Mouse (Mus musculus) midbrain, embryonic 11.5 days (tissue): Measurements from ENCODE around the gene Gmds. TPM values are rescaled to one million over a fixed set of nuclear protein-coding genes. Genes with fewer than 3 reads are reported as not detected.

ENCODE experiments used
- ATAC-seq: fragments of 200-750 bp; cut with Nextera tagmentation; 2 replicates; pipeline ENCODE4 v1.8.0; 2017; ENCODE audit warnings: moderate TSS enrichment, moderate library complexity; ENCODE audit not compliant: low FRiP score
- DNase-seq: peaks from one replicate; pipeline ENCODE4 v3.0.0; 2015; ENCODE audit warnings: low spot score; ENCODE audit errors: missing footprints
- H3K27ac ChIP-seq: fragments of 300-500 bp; sonication (generic); 2 replicates; pipeline ENCODE4 v1.5.1; 2014; ENCODE audit warnings: low read depth, low read length
- H3K27me3 ChIP-seq: fragments of 300-500 bp; sonication (generic); 2 replicates; pipeline ENCODE4 v1.6.1; 2014; ENCODE audit warnings: mild to moderate bottlenecking, low read length, moderate library complexity, mixed read lengths; ENCODE audit not compliant: control insufficient read depth, insufficient read depth
- H3K36me3 ChIP-seq: fragments of 300-500 bp; sonication (generic); 2 replicates; pipeline ENCODE4 v1.6.1; 2014; ENCODE audit warnings: mild to moderate bottlenecking, low read length, moderate library complexity, mixed read lengths; ENCODE audit not compliant: control insufficient read depth, insufficient read depth
- H3K4me1 ChIP-seq: fragments of 300-500 bp; sonication (generic); 2 replicates; pipeline ENCODE4 v1.6.1; 2014; ENCODE audit warnings: low read length; ENCODE audit not compliant: control insufficient read depth, insufficient read depth
- H3K4me2 ChIP-seq: fragments of 300-500 bp; sonication (generic); 2 replicates; pipeline ENCODE4 v1.6.1; 2014; ENCODE audit warnings: mild to moderate bottlenecking, moderate library complexity
- H3K4me3 ChIP-seq: fragments of 300-500 bp; sonication (generic); 2 replicates; pipeline ENCODE4 v1.5.1; 2014; ENCODE audit warnings: low read depth, low read length
- H3K9ac ChIP-seq: fragments of 300-500 bp; sonication (generic); 2 replicates; pipeline ENCODE4 v1.6.1; 2014; ENCODE audit warnings: low read length
- H3K9me3 ChIP-seq: fragments of 300-500 bp; sonication (generic); 2 replicates; pipeline ENCODE4 v1.6.1; 2016; ENCODE audit warnings: low read length; ENCODE audit not compliant: control insufficient read depth
- WGBS: fragments of 180-500 bp; shearing (Covaris S2); extraction: QIAGEN DNeasy Blood & Tissue Kit; methylation state at CpG from one replicate; pipeline ENCODE4 v1.1.7; 2014; 5-methylcytosine and 5-hydroxymethylcytosine counted together
- polyA plus RNA-seq: library from polyadenylated mRNA; unstranded; fragments of >200 nt; fragmentation: Nextera tagmentation; extraction: Ambion mirVana; gene quantifications from 2 replicates; pipeline ENCODE4 v1.2.1, GENCODE M21; 2014

The Gmds gene
- polyA plus RNA-seq, 1 experiment from 2014 or later: 31.6 TPM

GRCm38 (mm10) chr13:32269757-32270156 is 68.8 kb downstream of the Gmds start:
- no peak overlapping the region for H3K27ac ChIP-seq
- H3K4me1 ChIP-seq: no peaks in the 10 kb centered on the region
- no peak overlapping the region for H3K4me3 ChIP-seq
- H3K9ac ChIP-seq: no peak overlapping the region
- no peak for ATAC-seq
- no peak overlapping the region for H3K4me2 ChIP-seq
- H3K27me3 ChIP-seq: no peaks in the 10 kb centered on the region
- WGBS: 80% methylated on average over 2 of the region's 2 CpGs
- H3K9me3 ChIP-seq: no peaks in the 10 kb centered on the region
- H3K36me3 ChIP-seq: no peaks in the 10 kb centered on the region
- DNase-seq: no peak

DNA sequence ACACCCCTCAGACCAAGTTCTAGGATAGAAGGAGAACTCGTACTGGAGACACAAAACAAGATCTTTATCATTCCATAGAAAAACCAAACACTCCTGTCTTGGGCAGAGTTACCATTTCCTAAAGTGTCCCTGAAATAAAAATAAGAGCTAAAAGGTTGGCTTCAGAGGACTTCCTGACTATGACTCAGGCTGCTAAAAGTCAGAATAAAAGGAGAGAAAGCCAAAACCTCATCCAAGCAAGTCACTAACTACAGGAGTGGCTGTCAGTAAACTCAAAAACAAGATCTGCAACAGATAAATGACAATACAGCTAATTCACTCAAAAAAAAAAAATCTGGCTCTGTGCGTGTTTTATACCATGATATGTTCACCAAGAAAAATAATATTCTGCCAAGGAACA is 69.3 kb downstream of the Gmds start:
- Histone ChIP-seq H3K36me3 (no peaks in the 10 kb centered on the region), H3K9me3 (no peaks in the 10 kb centered on the region), H3K27ac (no peak overlapping the region), H3K4me1 (no peaks in the 10 kb centered on the region), H3K27me3 (no peaks in the 10 kb centered on the region), H3K9ac (no peak overlapping the region), H3K4me3 (no peak overlapping the region), H3K4me2 (no peak overlapping the region)
- DNase-seq (no peak), ATAC-seq (no peak)
- WGBS: 81% methylated on average over 2 of the region's 2 CpGs

GRCm38 (mm10) chr13:32268284-32268683 is 70.3 kb downstream of the Gmds start:
- WGBS: 22% methylated on average over 3 of the region's 3 CpGs
- DNase-seq (no peak), ATAC-seq (no peak)

GRCm38 (mm10) chr13:32267184-32267775 is 71.3 kb downstream of the Gmds start:
- Histone ChIP-seq H3K9ac (no peak overlapping the region), H3K9me3 (no peaks in the 10 kb centered on the region), H3K4me3 (no peak overlapping the region), H3K4me1 (no peaks in the 10 kb centered on the region), H3K27me3 (no peaks in the 10 kb centered on the region), H3K36me3 (no peaks in the 10 kb centered on the region), H3K4me2 (no peak overlapping the region), H3K27ac (no peak overlapping the region)
- WGBS: 48% methylated on average over 2 of the region's 2 CpGs
- ATAC-seq (no peak), DNase-seq (no peak)

More at GRCm38 (mm10) chr13:32268284-32268683, 70.3 kb downstream of the Gmds start:
- no peaks in the 10 kb centered on the region for H3K27me3 ChIP-seq
- H3K4me2 ChIP-seq: no peak overlapping the region
- no peak overlapping the region for H3K4me3 ChIP-seq
- no peaks in the 10 kb centered on the region for H3K36me3 ChIP-seq
- H3K4me1 ChIP-seq: no peaks in the 10 kb centered on the region
- no peak overlapping the region for H3K27ac ChIP-seq
- H3K9me3 ChIP-seq: no peaks in the 10 kb centered on the region
- H3K9ac ChIP-seq: no peak overlapping the region

- no peak overlapping the region for H3K4me3 ChIP-seq
- H3K9ac ChIP-seq: no peak overlapping the region
- ATAC-seq (no peak), DNase-seq (no peak)
- H3K9me3 ChIP-seq: no peaks in the 10 kb centered on the region
- H3K4me2 ChIP-seq: no peak overlapping the region
- H3K4me1 ChIP-seq: no peaks in the 10 kb centered on the region
- H3K27ac ChIP-seq: no peak overlapping the region
- WGBS: 77% methylated on average over 3 of the region's 3 CpGs
- no peaks in the 10 kb centered on the region for H3K27me3 ChIP-seq
- no peaks in the 10 kb centered on the region for H3K36me3 ChIP-seq
These were observed 71.8 kb downstream of the Gmds start for GRCm38 (mm10) chr13:32266721-32267120.

DNA sequence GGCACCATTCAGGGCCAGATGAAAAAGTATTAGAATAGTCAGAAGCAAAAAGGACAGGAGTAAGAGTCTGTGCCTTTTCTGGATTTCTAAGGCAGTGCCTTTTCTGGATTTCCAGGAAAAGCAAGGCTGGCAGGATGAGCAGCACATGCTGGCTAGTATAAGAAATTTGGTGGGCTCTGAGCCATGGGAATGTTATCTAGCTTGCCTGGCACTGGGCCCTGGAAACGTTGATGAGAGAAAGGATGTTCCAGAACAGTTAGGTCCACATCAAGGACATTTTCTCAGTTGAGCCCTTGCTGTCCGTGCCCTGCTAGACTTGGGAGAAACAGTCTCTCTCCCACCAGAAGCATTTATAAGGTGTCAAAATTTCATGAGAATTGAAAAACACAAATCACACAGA is 82.4 kb downstream of the Gmds start:
- WGBS: 83% methylated on average over 2 of the region's 2 CpGs
- H3K27ac ChIP-seq: no peak overlapping the region
- no peak overlapping the region for H3K4me3 ChIP-seq
- no peaks in the 10 kb centered on the region for H3K9me3 ChIP-seq
- no peak for ATAC-seq
- no peaks in the 10 kb centered on the region for H3K36me3 ChIP-seq
- no peaks in the 10 kb centered on the region for H3K4me1 ChIP-seq
- DNase-seq: no peak
- H3K9ac ChIP-seq: no peak overlapping the region
- H3K27me3 ChIP-seq: no peaks in the 10 kb centered on the region
- no peak overlapping the region for H3K4me2 ChIP-seq

GRCm38 (mm10) chr13:32252276-32252675 is 86.3 kb downstream of the Gmds start:
- no peak overlapping the region for H3K4me2 ChIP-seq
- H3K27ac ChIP-seq: no peak overlapping the region
- no peak overlapping the region for H3K4me3 ChIP-seq
- ATAC-seq (no peak), DNase-seq (no peak)
- H3K27me3 ChIP-seq: no peaks in the 10 kb centered on the region
- 81% methylated on average over 4 of the region's 4 CpGs for WGBS
- no peak overlapping the region for H3K9ac ChIP-seq
- no peaks in the 10 kb centered on the region for H3K9me3 ChIP-seq
- H3K36me3 ChIP-seq: no peaks in the 10 kb centered on the region
- no peaks in the 10 kb centered on the region for H3K4me1 ChIP-seq

DNA sequence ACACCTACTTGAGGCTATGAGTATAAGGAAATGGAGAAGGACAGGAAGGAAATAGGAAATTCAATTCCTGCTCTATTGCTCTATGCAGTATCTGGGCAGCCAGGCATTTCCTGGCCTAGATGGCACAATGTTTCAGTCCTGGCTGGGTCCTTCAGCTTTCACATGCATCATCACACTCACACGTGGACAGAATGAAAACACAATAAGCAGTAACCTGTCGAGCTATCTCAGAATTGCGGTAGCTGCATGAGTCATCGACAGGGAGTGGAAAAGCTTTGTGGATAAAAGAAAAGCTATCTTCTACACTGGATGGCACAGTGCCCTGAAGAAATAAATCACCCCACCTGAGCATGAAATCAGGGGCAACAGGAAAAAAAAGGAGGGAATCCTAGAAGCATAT is 96.3 kb downstream of the Gmds start:
- Histone ChIP-seq H3K4me1 (no peaks in the 10 kb centered on the region), H3K9ac (no peak overlapping the region), H3K4me2 (no peak overlapping the region), H3K27ac (no peak overlapping the region), H3K27me3 (no peaks in the 10 kb centered on the region), H3K36me3 (no peaks in the 10 kb centered on the region), H3K9me3 (no peaks in the 10 kb centered on the region), H3K4me3 (no peak overlapping the region)
- no peak for ATAC-seq
- WGBS: 76% methylated on average over 4 of the region's 4 CpGs
- no peak for DNase-seq

- WGBS: 75% methylated on average over 3 of the region's 3 CpGs
- H3K4me3 ChIP-seq: no peak overlapping the region
- no peak for ATAC-seq
- no peak overlapping the region for H3K9ac ChIP-seq
- no peak for DNase-seq
- no peaks in the 10 kb centered on the region for H3K9me3 ChIP-seq
- H3K27me3 ChIP-seq: no peaks in the 10 kb centered on the region
- no peaks in the 10 kb centered on the region for H3K4me1 ChIP-seq
- no peaks in the 10 kb centered on the region for H3K36me3 ChIP-seq
- H3K4me2 ChIP-seq: no peak overlapping the region
- H3K27ac ChIP-seq: no peak overlapping the region
These were observed 102.3 kb downstream of the Gmds start for GRCm38 (mm10) chr13:32236269-32236678.
